Mouse (Mus musculus) T-cell, adult 2 months (primary cell): ENCODE measurements around the gene Cela2a.

Experiments used
- DNase-seq: peaks from one replicate; pipeline ENCODE4 v3.0.0; 2022; ENCODE audit warnings: low spot score

Cela2a gene

GRCm38 (mm10) chr4:141766668-141767352 lies 59.1 kb downstream of the Cela2a start:
- no peak for DNase-seq

GRCm38 (mm10) chr4:141766316-141766667 lies 59.7 kb downstream of the Cela2a start:
- no peak for DNase-seq

- no peak for DNase-seq
Observed at GRCm38 (mm10) chr4:141765008-141765407, 61.0 kb downstream of the Cela2a start.
